Mouse (Mus musculus) testis, adult 2 months (tissue): ENCODE measurements around the gene Tub.

ENCODE experiments used
- CTCF ChIP-seq: fragments of 200-500 bp; IDR thresholded peaks from 2 replicates; pipeline ENCODE4 v1.5.1; 2012; ENCODE audit warnings: low read depth, mild to moderate bottlenecking, inconsistent platforms, low read length, moderate library complexity; ENCODE audit not compliant: control insufficient read depth, insufficient read depth, insufficient replicate concordance
- POLR2A ChIP-seq: fragments of 200-500 bp; IDR thresholded peaks from 2 replicates; pipeline ENCODE4 v1.6.1; 2012; ENCODE audit warnings: low read depth, mild to moderate bottlenecking, inconsistent platforms, low read length, moderate library complexity; ENCODE audit not compliant: control insufficient read depth

- TF ChIP-seq POLR2A (no peak), CTCF (no peak)
Observed at GRCm38 (mm10) chr7:109039445-109039844, 89.3 kb downstream of the Tub start.
